Mouse (Mus musculus): ENCODE results near the gene Rtkn2.

The Rtkn2 gene

DNA sequence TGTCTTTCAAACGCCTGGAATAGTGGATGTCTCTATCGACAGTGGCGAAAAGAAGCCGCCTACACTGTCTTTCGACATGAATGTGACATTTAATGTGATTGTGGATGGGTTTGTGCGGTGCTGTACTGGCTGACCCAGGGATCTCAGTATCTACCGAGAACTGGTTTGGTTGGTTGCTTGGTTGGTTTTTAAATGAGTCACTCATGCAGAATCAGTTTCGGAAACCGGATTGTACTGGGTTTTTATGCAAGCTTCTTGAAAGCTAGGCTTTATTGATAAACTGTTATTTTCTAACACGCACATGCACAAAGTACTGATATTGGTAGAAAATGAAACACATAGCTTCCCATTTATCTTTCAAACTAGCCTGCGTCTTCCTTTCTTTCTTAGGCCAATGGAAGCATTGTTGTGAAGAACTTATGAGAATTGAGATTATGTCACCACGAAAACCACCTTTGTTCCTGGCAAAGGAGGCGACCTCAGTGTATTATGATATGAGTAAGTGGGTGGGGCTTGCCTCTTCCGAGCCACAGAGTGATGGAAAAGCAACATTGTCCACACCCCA, 60.4 kb downstream of the Rtkn2 start:
- peak; percentile 81 for ATAC-seq (ENCODE audit: low TSS enrichment)

DNA sequence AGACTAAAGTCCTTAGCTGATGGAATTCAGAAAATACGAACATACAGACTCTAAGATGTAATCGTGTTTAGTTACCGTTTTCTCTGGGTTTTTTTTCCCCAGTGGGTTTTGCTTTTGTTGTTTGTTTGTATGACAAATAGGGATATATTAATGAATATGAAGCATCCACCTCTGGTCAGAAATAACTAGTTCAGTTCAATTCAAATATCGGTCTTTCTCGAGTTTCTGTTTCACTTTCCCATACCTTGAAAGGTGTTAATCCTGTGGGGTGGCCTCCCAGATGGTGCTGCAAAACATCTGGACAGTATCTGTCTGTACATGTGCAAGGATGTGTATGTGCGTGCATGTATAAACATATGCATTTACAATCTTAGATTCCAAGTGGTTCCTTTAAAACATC, 61.0 kb downstream of the Rtkn2 start:
- no peak for ATAC-seq (ENCODE audit: low TSS enrichment)

DNA sequence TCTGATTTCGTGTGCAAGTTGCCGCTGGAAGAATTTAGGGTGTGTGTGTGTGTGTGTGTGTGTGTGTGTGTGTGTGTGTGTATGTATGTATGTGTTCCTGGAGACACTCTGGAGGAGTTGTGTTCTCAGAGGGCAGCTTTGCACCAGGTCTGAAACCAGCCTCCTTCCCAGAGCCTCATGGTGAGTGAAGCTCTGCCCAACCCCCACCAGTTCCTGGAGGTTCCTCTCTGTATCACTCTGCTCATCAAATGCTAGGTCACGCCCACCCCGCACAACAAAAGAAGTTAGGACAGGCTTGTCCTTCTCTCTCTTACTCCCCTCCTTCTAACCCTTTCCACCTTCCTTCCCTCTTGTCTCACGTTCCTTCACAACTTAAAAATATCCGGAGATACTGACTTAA, 64.6 kb downstream of the Rtkn2 start:
- no peak for ATAC-seq (ENCODE audit: low TSS enrichment)

DNA sequence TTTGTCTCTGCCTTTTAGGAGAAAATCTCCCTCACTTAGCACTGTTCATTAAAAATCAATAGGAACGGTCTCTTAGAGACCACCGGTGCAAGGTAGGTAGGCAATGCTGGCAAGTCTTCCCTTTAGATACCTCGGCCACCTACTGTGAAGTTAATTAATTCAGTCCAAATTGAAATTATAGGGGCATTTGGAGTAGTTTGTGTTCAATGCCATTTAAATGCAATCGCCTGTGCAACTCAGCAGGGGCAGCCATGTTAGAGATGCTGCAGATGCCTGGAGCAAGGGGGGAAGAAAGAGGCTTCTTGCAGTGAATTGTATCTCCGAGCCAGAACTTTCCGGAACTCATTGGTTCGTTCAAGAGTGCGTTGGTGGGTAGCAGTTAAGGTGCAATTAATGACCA, 65.5 kb downstream of the Rtkn2 start:
- ATAC-seq (ENCODE audit: low TSS enrichment) = no peak

DNA sequence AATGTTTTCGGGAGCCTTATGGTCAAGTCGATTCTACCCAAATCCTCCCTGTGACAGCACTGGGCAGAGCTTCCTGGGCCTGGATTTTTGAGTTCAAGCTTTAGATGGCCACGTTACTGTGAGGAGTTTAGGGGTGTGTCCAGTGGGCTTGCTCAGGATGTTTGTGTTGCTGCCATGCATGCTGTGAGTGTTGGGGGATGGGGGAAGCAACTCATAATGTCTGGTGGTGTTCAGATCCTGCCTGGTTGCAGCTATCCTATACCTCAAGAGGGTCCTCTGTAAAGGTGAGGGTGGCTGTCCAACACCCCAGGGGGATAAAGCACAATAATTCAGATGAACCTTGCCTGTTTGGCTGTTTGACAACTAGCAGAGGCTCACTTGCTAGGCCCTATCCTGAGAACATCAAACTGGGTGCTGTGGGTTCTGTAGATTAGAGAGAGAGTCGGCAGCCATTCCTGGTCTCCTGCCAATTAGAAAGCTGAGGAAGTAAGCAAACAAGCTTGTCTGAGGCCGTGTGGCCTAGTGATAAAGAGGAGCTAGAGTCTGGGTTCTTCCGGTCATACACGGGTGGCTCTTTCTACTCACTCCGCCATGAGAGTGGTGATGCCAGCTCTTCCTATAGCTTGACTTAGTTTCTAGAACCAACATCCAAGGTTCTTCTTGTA, 69.4 kb downstream of the Rtkn2 start:
- ATAC-seq (ENCODE audit: low TSS enrichment) = no peak

DNA sequence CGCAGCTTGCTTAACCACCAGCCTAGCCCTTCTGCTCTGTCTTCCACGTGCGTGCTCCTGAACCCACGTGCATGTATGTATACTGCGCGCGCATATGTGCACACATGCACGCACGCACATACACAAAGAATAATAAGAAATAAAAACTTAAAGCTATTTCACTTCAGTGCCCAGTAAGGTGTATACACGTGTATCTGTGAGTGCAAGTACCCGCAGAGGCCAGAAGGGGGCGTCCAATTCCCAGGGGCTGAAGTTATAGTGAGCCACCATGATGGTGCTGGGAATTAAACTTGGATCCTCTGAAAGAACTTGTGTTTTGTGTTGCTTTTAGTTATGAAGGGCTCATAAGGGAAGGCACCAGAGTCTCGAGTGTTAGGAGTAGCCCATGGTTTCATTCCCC, 71.5 kb downstream of the Rtkn2 start:
- no peak for ATAC-seq (ENCODE audit: low TSS enrichment)

DNA sequence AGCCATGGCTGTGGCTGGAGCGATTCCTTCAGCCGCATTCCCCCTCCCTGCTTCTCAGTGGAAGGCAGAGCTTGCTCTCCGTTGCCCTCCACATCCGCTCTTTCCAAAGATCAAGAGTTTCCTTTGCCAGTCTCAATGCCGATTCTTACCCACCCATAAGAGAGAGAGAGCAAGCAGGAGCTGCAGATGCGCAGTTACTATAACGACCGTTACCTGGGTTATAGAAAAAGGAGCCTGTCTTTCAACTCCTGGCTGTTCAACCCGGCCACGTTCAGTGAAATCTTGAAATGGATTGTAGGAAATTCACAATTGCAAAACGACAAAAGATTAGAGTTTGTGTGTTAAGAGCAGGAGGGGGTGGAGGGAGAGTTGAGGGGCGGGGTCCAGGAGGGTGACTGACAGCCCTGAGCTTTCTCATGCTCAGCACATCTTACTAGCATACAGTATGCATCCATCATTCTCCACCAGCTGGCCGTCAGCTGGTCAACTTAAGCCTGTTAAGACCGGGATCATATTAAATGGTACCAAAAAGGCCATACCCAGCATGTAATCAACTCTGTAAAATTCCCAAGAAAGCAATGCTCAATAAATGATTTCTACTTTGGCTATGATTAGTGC, 72.1 kb downstream of the Rtkn2 start:
- ATAC-seq (ENCODE audit: low TSS enrichment) = no peak

DNA sequence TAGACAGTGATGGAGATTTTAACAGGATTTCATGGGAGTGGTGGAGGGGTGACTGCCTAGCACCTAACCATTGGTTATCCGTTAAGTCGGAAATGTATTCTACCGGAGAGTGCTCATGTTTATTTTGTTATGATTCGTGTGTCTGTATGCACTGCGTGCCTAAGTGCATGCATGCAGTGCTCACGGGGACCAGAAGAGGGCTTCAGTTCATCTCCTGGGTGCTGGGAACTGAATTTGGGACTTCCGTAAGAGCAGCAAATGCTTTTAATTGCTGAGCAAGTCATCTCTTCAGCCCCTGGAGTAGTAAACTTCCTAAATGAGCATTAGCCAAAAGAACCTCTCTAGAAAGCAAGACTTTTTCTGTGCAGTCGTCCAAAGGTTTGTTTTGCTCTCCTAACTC, 72.9 kb downstream of the Rtkn2 start:
- no peak for ATAC-seq (ENCODE audit: low TSS enrichment)

DNA sequence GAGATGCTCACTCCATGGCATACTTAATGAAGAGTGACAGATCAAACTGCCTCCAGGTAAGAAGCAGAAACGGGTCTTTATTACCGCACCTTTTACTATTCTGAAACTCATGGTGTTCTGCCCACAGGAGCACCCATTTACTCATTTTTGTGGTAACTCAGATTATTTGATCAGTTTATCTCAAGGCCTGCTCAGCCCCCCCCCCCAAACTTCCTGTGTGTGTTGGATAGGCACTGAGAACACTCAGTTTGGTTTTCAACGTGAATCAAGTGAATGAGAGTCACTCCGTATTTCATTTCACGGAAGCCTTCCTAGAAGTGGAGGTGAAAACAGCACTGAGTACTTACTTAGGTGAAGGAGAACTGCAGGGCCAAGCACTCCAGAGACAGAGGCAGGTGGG, 74.8 kb downstream of the Rtkn2 start:
- no peak for ATAC-seq (ENCODE audit: low TSS enrichment)

DNA sequence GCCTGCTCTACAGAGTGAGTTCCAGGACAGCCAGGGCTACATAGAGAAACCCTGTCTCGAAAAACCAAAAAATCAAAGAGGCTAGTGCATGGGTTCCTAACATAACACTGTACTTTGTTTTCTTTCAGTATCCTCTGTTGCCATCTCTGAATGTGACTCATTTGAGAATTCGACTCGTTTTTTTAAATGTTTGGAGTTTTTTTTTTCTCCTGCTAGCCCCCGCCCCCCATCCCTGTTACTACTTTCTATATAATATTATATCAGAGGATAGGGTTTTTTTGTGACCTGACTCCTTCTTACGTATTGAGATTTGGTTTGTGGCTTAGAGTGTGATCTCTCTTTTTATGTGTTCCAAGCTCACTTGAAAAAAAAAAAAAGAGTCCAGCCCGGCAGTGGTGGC, 75.3 kb downstream of the Rtkn2 start:
- ATAC-seq (ENCODE audit: low TSS enrichment) = no peak

DNA sequence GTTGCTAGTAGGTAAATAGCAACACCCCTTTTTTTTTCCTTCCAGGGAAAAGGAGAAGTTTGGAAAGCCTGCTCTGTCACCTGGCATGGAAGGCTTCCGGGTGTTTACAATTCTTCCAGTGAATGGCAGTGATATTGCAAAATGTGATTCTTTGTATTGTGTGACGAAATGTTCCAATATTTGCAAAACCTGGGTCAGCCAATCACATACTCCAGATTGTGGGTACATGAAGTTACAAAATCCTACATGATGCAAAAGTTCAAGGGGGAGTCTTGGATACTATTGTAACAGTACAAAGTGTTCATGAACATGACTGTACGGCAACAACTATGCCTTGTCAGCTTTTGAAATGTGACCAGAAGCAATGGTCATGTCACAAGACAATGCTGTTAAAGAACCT, 78.5 kb downstream of the Rtkn2 start:
- ATAC-seq (ENCODE audit: low TSS enrichment) = no peak

DNA sequence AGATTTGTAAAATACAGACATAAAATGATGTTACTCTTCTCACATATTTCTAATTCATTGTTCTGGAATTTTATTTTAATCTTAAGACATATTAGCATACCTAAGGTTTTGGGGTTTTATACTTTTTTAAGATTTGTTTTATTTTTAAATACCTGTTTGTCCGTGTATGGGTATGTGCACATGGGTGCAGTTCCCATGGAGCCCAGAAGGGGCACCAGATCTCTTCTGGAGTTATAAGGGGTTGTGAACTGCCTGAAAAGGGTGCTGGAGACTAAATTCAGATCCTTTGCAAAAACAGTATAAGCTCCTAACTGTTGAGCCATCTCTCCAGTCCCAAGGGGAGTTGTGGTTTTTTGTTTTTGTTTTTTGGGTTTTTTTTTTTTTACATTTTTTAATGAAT, 79.0 kb downstream of the Rtkn2 start:
- no peak for ATAC-seq (ENCODE audit: low TSS enrichment)

DNA sequence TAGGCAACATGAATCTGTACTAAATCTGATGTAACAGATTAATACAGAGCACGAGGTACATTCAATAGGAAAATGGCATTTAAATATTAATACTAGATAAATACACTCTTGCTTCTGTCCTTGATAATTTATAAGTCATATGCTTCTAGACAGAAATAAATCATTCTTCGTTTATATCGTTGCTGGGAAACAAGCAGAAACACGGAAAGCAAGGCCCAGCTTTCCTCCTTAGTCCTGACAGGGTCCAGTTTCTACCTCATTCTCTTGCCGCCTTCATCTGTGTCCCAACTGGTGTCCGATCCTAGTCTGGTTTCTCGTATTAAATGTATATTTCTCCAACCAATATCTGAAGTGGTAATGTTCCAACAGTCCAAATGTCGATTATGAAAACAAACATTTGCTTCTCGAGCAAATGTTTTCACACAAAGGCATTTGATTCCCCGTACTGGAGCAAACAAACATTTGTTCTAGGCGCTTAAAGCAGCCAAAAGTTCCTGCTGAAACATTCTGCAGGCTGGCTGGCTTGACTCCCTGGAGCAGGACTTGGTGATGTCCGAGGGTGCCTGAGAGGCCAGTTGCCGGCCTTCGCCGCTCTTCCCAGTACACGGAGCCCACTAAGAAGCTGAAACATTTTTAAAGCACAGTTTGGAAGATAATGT, 81.3 kb downstream of the Rtkn2 start:
- ATAC-seq (ENCODE audit: low TSS enrichment) = no peak

DNA sequence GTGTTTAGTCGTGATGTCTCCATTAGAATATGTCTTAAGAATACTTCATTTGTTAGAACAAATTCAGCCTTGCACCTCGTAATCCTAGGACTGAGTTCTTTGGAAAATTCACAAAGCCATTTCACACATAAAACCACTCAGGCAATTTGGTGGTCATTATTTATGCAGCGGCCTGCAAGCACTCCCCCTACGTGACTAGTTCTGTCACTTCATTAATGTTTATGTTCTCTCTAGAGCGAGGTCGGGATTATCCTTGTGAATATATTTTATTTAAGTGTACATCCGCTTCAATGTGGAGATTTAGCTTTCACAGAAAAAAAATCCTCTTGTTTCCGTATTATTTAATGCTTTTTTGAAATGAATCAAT, 81.9 kb downstream of the Rtkn2 start:
- ATAC-seq (ENCODE audit: low TSS enrichment) = no peak

DNA sequence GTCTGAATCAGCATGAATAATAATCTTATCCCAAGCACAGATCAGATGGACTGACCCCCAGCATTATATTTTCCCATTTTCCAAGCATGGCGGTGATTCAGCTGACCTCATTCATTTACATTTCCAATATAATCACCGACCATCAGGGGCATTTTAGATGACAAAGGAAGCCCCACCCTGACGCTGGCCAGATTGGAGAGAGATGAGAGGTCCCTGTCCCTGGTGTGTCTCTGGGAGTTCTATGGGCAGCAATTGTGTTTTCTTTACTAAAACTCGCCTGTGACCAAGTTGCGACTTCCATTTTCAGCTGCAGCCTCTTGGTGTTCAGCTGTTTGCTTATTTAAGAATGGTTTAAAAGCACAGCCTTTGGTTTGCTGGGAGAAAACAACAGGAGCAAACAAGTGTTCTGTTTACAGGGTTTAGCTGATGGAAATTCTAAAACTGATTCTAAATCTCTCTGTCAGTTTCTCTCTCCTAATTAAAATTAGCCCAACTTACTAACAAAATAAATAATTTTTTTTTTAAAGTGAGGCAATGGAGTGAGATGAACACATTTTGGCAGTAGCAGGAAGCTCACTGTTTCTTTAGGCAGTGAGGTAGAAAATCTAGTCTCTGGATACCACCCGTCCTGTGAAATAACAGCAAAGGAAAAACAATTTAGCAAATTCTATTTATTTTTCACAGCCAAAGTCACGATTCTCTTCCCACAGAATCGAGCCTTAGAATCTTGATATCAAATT, 84.6 kb downstream of the Rtkn2 start:
- no peak for ATAC-seq (ENCODE audit: low TSS enrichment)

DNA sequence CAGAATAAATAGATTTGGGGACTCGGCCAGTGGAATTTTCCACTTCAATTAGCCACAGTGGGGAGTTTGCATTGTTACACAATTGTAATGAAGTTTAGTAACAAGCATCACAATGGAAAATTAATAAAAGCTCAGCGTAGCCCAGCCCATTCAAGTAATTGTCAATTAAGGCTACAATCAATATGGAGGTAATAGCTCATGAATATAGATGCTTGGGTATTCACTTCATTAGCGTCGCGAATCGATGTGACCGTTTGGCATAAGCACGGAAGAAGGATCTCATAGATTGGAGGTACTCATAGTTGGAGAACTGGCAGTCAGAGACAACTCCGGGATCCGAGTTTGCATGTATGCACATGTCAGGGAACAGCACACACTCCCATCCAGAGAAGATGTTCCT, 85.2 kb downstream of the Rtkn2 start:
- no peak for ATAC-seq (ENCODE audit: low TSS enrichment)

DNA sequence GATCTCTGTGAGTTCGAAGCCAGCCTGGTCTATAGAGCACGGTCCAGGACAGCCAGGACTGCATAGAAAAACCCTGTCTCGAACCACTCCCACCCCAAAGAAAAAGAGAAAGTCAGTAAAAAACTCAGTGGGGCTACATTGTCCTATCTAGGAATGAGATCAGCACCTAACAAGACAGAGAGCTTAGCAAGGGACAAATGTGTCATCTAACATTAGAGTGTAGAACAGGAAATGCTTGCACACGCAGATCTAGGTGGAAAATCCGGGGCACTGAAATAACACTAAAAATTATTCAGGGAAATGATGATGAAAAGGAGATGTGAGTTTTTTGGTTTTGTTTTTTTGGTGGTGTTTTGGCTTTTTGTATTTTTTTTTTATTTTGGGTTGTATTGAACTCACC, 86.8 kb downstream of the Rtkn2 start:
- no peak for ATAC-seq (ENCODE audit: low TSS enrichment)

DNA sequence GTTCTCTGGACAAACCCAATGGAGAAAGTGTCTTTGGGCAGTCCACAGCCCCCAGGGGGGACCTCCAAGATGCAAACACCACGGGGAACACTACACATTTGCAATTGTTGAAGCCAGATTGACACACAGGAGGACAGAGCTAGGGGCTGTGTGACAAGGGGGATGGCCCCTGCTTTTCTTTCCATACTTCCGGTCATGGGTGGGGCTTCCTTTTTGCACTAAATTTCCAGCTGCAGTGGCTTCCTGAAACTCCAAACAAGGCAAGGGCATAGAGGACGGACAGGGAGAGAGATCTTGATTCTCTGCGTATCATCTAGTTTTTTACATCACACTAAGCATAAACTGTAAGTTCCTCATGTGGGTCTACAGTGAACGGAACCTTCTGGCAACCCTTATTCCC, 88.6 kb downstream of the Rtkn2 start:
- no peak for ATAC-seq (ENCODE audit: low TSS enrichment)

DNA sequence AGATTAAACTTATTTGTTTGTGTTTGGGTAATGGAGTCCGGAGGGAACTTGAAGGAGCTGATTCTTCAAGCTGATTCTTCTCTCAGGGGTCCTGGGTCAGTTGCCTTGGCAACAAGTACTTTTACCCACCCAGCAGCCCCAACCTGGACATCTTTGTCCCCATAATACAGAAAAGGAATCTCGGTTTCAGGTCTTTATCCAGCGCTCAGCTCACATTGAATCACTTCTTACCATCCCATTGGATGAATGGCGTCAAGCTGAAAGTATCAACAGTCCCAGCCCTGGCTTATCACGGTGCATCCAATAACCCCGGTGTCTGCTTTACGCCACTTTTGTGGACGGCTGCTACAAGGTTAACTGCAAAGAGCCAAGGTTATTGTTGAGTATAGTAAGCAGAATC, 89.1 kb downstream of the Rtkn2 start:
- ATAC-seq (ENCODE audit: low TSS enrichment) = no peak

DNA sequence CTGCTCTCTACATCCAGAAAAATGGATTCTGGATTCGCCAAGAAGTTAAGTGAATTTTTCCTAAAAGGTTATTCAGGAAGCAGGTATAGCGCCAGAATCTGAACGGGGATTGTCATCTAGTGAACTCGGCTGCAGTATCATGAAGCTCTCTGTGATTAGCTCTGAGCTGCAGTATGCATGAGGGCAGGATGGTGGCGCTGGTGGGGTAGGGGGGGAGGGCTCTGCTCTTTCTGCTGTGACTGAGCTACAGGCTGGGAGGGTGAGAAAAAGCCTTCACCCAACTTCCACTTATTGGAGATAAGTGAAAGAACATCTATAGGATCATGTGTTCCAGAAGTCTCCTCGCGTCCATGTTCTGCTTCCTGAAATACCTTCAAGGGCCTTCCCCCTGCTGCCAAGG, 91.7 kb downstream of the Rtkn2 start:
- no peak for ATAC-seq (ENCODE audit: low TSS enrichment)

DNA sequence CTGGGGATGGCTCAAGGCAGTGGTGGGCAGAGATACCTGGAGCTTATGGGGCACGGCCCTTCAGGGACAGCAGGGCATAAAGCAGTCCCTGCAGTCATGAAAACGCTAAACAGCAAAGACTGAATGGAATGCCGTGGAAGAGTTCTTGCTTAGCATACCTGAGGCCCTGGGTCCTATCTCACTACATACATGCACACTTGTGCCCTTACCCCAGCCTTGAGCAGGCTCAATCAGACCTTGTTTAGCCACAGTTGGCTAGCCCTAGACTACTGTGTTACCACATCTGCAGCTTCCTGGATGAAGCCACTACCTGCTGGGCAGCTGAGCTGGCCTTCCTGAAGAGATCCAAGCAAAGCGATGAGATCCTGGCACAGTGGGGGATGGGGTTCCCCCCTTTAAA, 93.3 kb downstream of the Rtkn2 start:
- no peak for ATAC-seq (ENCODE audit: low TSS enrichment)

DNA sequence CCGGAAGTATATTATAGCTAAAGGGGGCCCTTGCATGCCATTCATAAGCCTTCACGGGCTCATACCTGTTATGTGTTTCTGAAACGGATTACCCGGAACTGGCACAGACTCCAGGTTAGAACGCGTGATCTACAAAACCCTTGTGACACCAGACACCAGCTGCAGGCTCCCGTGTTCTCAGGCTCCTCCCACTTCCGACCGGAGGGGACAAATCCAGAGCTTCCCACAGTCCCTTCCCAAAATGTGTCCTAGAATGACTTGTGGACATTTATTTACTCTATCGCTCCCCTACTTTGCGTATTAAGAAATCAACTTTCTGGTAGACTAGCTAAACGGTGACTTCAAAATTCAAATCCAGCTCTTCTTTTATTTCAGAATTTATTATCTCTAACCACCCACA, 94.9 kb downstream of the Rtkn2 start:
- no peak for ATAC-seq (ENCODE audit: low TSS enrichment)

DNA sequence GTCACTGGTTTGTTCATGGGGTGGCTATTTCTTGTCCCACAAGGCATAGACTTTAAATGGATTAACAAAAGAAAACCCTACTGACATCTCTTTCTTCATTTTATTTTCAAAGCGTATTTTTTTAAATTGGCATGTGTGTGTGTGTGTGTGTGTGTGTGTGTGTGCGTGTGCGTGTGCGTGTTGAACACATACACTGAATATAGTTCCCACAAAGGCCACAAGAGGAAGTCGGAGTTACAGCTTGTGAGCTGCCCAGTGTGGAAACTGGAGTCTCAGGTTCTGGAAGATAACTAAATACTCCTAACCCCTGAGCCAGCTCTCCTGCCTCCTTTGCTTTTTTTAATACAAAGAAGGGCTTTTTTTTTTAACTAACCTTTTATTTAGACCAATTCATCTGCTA, 95.8 kb downstream of the Rtkn2 start:
- ATAC-seq (ENCODE audit: low TSS enrichment) = no peak

All from frontal cortex, adult (tissue).